Mouse (Mus musculus) heart, embryonic 11.5 days (tissue): ENCODE measurements around the gene Kif4. TPM values are rescaled to one million over a fixed set of nuclear protein-coding genes. Genes with fewer than 3 reads are reported as not detected.
A peak's percentile ranks its signal among the peaks of the same experiment; 100 is the strongest.

Experiments
- ATAC-seq: fragments of 200-750 bp; cut with Nextera tagmentation; replicated peaks from 2 replicates; pipeline ENCODE4 v1.8.0; 2017; ENCODE audit warnings: moderate library complexity; ENCODE audit not compliant: insufficient number of reproducible peaks, low FRiP score, low TSS enrichment
- H3K27ac ChIP-seq: fragments of 300-500 bp; sonication (generic); 2 replicates; pipeline ENCODE4 v1.5.1; 2014; ENCODE audit warnings: mild to moderate bottlenecking, low read depth, low read length
- H3K27me3 ChIP-seq: fragments of 300-500 bp; sonication (generic); 2 replicates; pipeline ENCODE4 v1.6.1; 2014; ENCODE audit warnings: mild to moderate bottlenecking, low read length, mixed read lengths; ENCODE audit not compliant: control insufficient read depth, insufficient read depth
- H3K36me3 ChIP-seq: fragments of 300-500 bp; sonication (generic); 2 replicates; pipeline ENCODE4 v1.6.1; 2014; ENCODE audit warnings: mild to moderate bottlenecking, low read length, moderate library complexity, mixed read lengths; ENCODE audit not compliant: control insufficient read depth, insufficient read depth
- H3K4me1 ChIP-seq: fragments of 300-500 bp; sonication (generic); 2 replicates; pipeline ENCODE4 v1.6.1; 2014; ENCODE audit warnings: low read length; ENCODE audit not compliant: control insufficient read depth, insufficient read depth
- H3K4me2 ChIP-seq: fragments of 300-500 bp; sonication (generic); 2 replicates; pipeline ENCODE4 v1.6.1; 2014; ENCODE audit warnings: mild to moderate bottlenecking, moderate library complexity
- H3K4me3 ChIP-seq: fragments of 300-500 bp; sonication (generic); 2 replicates; pipeline ENCODE4 v1.5.1; 2014; ENCODE audit warnings: low read depth, low read length
- H3K9ac ChIP-seq: fragments of 300-500 bp; sonication (generic); 2 replicates; pipeline ENCODE4 v1.6.1; 2014; ENCODE audit warnings: mild to moderate bottlenecking, low read depth, low read length, moderate library complexity
- H3K9me3 ChIP-seq: fragments of 300-500 bp; sonication (generic); replicated peaks from 2 replicates; pipeline ENCODE4 v1.6.1; 2016; ENCODE audit warnings: low read length; ENCODE audit not compliant: control insufficient read depth
- WGBS: fragments of 180-500 bp; shearing (Covaris S2); extraction: QIAGEN DNeasy Blood & Tissue Kit; methylation state at CpG from one replicate; pipeline ENCODE4 v1.1.7; 2014; ENCODE audit not compliant: insufficient replicate concordance; 5-methylcytosine and 5-hydroxymethylcytosine counted together
- polyA plus RNA-seq: library from polyadenylated mRNA; unstranded; fragments of >200 nt; fragmentation: Nextera tagmentation; extraction: Ambion mirVana; gene quantifications from 2 replicates; pipeline ENCODE4 v1.2.1, GENCODE M21; 2014

The Kif4 gene
- polyA plus RNA-seq, 1 experiment from 2014 or later, result 26.7 TPM

DNA sequence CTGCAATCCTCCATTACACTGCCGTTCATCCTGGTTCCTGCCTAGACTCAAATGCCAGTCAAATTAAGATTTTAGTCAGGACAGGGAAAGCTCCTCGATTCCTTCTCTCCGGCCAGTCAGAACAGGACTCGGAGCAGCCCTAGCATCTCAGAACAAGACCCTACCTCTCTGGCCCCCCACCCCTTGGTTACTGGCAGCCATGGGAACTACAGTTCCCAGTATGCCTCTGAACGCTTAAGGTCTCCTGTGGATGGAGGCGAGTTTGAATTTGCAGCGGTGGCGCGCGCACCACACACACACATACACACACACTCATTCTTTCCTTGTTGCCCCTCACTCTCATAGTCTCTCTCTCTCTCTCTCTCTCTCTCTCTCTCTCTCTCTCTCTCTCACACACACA, 113.9 kb downstream of the Kif4 start:
- no peaks in the 10 kb centered on the region for H3K9me3 ChIP-seq
- peaks cover 15% of the 10 kb centered on the region for H3K27me3 ChIP-seq
- 0 out of 2 replicates have a peak overlapping the region, but pooled peaks have one; percentile 10 for H3K9ac ChIP-seq
- H3K4me1 ChIP-seq, result no peaks in the 10 kb centered on the region
- WGBS, result 24% methylated on average over 10 of the region's 10 CpGs
- no peak overlapping the region for H3K27ac ChIP-seq
- H3K36me3 ChIP-seq, result no peaks in the 10 kb centered on the region
- H3K4me3 ChIP-seq, result peak overlapping the region; percentile 31
- H3K4me2 ChIP-seq, result peak overlapping the region; percentile 60
- ATAC-seq, result no peak

DNA sequence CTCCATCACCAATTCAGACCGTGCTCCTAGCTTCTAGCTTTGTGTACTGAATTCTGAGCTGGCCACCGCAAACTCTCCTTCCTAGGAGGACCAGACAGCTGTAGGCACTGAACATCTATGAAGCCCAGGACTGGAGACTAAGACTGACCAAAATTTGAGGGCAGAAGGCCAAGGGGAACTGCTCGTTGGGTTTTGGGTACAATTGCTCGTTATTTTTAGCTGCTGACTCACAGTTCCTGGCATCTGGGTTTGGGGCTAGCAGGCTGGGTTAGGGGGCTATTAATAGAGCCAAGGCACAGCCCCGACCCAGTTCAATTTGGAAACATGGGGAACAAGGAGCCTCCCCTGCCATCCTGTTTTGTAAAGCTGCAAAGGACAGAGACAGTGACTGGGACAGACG, 115.2 kb downstream of the Kif4 start:
- 40% methylated on average over 6 of the region's 6 CpGs for WGBS
- no peak for ATAC-seq
- Histone ChIP-seq H3K4me3 (no peak overlapping the region), H3K4me2 (peak overlapping the region; percentile 51), H3K9me3 (no peaks in the 10 kb centered on the region), H3K27me3 (peaks cover 13% of the 10 kb centered on the region), H3K36me3 (no peaks in the 10 kb centered on the region), H3K27ac (peak overlapping the region; percentile 10; the same call in 1 of the 2 replicates), H3K9ac (no peak overlapping the region), H3K4me1 (no peaks in the 10 kb centered on the region)

DNA sequence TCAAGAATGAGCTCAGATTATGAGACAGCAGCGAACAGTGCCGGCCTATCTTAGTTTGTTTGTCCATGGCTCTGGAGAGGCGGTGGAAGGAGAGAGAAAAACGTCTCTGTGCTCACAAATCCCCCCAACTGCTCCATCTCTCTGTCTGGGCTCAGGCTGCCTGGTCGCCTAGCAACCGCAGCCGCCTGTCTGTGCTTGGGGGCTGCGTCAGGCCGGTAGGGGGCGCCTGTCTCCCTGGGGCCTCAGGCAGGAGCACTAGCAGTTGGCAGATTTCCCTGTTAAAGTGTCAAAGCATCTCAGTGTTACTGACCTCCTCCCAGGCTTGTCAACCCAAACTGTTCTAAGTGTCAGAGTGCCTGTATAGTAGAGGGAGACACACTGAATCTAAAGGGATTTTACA, 116.4 kb downstream of the Kif4 start:
- no peak for ATAC-seq
- no peak overlapping the region for H3K27ac ChIP-seq

DNA sequence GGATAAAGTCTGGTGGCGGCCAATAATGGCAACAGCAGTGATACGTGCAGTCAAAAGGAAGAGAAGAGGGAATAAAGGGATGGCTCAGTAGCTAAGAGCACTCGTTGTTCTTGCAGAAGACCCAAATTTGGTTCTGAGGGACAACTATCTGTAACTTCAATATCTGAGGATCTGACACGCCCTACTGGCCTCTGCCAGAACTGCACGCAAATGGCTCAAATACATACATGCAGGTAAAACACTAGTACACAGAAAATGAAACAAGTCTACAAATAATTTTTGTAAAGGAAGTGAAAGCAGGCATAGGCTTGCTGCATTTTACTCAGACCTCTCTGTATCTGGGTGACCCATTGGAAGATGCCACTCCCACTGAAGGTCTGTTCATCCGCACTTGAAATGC, 140.3 kb downstream of the Kif4 start:
- Histone ChIP-seq H3K4me1 (no peaks in the 10 kb centered on the region), H3K9me3 (no peaks in the 10 kb centered on the region), H3K27ac (no peak overlapping the region), H3K4me2 (no peak overlapping the region), H3K27me3 (peaks cover 25% of the 10 kb centered on the region), H3K36me3 (no peaks in the 10 kb centered on the region), H3K4me3 (no peak overlapping the region), H3K9ac (no peak overlapping the region)
- no peak for ATAC-seq
- WGBS, result 73% methylated on average over 6 of the region's 6 CpGs

More for the DNA sequence above, 116.4 kb downstream of the Kif4 start:
- no peaks in the 10 kb centered on the region for H3K36me3 ChIP-seq
- H3K9me3 ChIP-seq, result no peaks in the 10 kb centered on the region
- H3K4me3 ChIP-seq, result no peak overlapping the region
- WGBS, result 8% methylated on average over 10 of the region's 10 CpGs
- no peaks in the 10 kb centered on the region for H3K4me1 ChIP-seq
- no peak overlapping the region for H3K9ac ChIP-seq
- no peak overlapping the region for H3K4me2 ChIP-seq
- H3K27me3 ChIP-seq, result 0 out of 2 replicates have a peak, but pooled peaks cover 10% of the 10 kb centered on the region

DNA sequence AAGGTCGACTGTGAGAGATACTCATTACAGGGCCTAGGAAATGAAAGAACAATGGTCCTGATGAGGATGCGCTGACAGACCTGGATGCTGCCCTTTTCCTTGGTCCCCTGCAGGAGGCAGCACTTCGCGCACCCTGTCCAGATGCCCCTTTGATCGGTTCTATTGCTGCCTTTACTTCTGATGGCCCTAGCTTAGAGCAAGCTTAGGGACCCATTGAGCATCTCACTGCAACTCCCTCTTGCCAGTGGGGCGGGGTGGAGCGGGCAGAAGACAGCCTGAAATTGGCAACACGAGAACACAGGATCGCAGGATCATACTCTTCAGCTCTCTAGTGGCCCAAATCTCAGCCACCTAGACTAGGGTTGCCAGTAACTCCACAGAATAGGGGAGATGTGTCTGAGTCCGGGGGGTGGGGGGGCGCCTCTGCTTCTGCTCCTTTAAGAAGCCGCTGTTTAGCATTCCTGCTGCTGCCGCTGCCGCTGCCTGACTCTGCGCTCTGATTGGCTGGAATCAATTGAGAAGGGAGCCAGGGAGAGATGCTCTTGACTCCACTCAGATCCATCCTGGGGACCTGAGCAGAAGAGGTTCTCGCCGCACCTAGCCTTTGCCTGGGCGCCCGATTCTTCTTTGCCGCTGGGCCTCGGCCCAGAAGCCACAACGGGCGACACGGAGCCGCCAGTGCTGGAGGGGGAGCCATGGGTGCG, 141.8 kb downstream of the Kif4 start, which contains the start of gene Dlg3:
Dlg3 (plus strand) TSS at position 542 of the 704 bp plus-strand sequence.
- H3K4me1 ChIP-seq, result no peaks in the 10 kb centered on the region
- no peak within 1 kb of the TSS for H3K9ac ChIP-seq
- peaks cover 25% of the 10 kb centered on the region for H3K27me3 ChIP-seq
- H3K4me3 ChIP-seq, result peak within 1 kb of the TSS; percentile 40
- H3K9me3 ChIP-seq, result no peaks in the 10 kb centered on the region
- H3K27ac ChIP-seq, result no peak within 1 kb of the TSS
- WGBS, result 15% methylated on average over 25 of the region's 26 CpGs
- H3K4me2 ChIP-seq, result peak within 1 kb of the TSS; percentile 66
- no peak for ATAC-seq
- no peaks in the 10 kb centered on the region for H3K36me3 ChIP-seq

DNA sequence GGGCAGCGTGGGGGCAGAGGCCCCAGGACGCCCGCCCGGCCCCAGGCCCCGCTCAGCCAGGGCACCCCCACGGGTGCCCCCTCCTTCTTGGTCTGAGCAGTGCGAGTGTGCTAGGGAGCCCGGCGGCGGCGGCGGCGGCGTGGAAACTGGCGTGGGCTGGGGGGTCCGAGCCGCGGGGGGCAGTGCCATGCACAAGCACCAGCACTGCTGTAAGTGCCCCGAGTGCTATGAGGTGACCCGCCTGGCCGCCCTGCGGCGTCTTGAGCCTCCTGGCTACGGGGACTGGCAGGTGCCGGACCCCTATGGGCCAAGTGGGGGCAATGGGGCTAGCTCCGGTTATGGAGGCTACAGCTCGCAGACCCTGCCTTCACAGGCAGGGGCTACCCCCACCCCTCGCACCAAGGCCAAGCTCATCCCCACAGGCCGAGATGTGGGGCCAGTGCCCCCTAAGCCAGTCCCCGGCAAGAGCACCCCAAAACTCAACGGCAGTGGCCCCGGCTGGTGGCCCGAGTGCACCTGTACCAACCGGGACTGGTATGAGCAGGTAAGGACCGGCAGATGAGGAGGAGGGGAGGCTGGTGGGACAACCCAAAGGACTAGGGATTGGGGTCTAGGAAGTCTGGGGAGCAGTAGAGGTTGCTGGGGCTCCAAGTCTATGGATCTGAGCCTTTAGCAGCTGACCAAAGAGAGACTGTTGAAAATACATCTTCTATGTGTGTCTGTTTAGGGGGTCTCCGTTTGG, 142.5 kb downstream of the Kif4 start:
- Histone ChIP-seq H3K4me2 (peak overlapping the region; percentile 66), H3K36me3 (no peaks in the 10 kb centered on the region), H3K9me3 (no peaks in the 10 kb centered on the region), H3K27ac (no peak overlapping the region), H3K27me3 (peaks cover 25% of the 10 kb centered on the region), H3K4me1 (no peaks in the 10 kb centered on the region), H3K9ac (no peak overlapping the region), H3K4me3 (peak overlapping the region; percentile 40)
- 31% methylated on average over 28 of the region's 36 CpGs for WGBS
- ATAC-seq, result no peak

DNA sequence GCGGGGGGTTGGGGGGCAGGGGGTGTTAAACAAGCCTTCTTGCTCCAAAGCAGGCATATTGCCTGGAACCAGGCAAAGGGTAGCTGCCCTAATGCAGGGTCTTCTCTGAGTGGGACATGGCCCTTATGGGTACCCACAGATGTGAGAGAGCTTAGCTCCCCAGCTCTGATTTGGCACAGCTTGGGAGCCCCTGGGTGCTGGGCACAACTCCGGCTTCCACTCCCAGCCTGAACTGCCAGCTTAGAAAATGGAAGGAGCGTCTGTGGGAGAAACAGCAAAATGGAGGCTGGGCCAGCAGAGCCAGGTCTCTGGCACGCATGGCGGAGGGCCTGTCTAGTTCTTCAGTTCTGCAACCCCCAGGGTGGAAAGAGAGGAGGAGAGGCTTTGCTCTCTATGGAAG, 143.7 kb downstream of the Kif4 start:
- 77% methylated on average over 5 of the region's 5 CpGs for WGBS
- H3K27me3 ChIP-seq, result peaks cover 25% of the 10 kb centered on the region
- H3K9me3 ChIP-seq, result no peaks in the 10 kb centered on the region
- H3K27ac ChIP-seq, result no peak overlapping the region
- ATAC-seq, result no peak
- no peaks in the 10 kb centered on the region for H3K36me3 ChIP-seq
- no peak overlapping the region for H3K4me2 ChIP-seq
- H3K9ac ChIP-seq, result no peak overlapping the region
- H3K4me3 ChIP-seq, result no peak overlapping the region
- H3K4me1 ChIP-seq, result no peaks in the 10 kb centered on the region

DNA sequence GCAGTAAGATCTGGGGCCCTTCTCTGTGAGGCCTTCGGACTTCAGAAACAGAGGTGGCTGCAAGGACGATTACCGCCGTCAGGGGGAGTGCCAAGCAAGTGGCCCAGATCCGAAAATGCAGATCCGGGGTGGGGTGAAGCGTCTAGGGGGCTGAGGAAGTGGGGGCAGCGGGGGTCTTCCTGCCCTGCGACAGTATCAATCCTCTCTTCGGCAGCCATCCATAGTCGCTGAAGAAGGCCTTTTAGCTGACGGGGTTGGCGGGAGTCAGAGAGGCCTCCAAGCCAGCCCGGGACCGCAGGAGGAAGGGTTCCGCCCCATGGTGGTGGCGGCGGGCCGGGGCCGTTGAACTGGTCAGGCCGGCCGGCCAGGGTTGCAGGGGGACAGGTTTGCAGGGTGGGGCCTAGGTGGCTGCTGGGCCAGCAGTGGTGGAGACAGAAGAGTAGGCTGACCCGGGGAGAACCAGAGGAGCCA, 148.8 kb downstream of the Kif4 start:
- Histone ChIP-seq H3K27me3 (peaks cover 5% of the 10 kb centered on the region; the same call in 1 of the 2 replicates), H3K9ac (peak overlapping the region; percentile 72), H3K9me3 (no peaks in the 10 kb centered on the region), H3K27ac (no peak overlapping the region), H3K4me1 (no peaks in the 10 kb centered on the region), H3K4me3 (peak overlapping the region; percentile 48), H3K36me3 (no peaks in the 10 kb centered on the region), H3K4me2 (peak overlapping the region; percentile 70)
- whole genome bisulfite sequencing, result 6% methylated on average over 23 of the region's 23 CpGs
- ATAC-seq, result 0 out of 2 replicates have a peak, but pooled peaks have one; percentile 22
